Mouse (Mus musculus): ENCODE results near the gene Usp46.

Usp46 gene

DNA sequence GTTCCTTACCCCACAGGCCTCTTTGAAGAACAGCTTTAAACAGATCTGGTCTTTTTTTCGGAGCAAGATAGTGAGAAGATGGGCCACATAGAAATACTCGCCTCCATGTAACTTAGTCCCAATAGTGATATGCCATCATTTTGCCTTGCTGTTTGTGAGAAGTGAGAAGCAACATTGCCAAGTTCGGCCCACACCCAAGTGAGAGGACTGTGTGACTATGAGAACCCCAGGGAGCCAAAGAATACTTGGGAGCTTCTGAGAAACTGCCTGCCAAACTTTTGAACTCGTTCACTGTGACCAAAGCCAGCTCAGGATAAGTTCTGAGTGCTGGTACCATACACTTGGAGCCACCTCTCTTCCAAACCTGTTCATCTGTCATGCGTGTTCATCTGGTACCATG lies 110.1 kb downstream of the Usp46 start:
- no peak for DNase-seq (ENCODE audit: inconsistent age in 2 of 2, low spot score in 1 of 2)

DNA sequence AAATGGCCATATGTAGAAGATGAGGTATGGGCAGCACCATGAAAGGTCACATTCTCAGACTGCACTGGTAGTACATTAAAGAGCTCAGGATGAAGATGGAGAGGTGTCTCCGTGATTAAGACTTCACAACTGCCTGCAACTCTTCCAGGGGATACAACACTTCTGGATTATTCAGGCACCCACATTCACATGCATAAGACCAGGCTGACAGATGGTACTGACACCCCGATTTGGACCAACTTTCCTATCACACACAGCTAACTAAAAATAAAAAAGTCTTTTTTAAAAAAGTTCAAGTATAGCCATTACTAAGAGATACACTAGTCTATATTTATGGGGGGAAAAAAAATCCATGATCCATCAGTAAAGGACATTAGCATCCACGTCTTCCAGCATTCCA lies 112.5 kb downstream of the Usp46 start:
- no peak for DNase-seq (ENCODE audit: inconsistent age in 2 of 2, low spot score in 1 of 2)

DNA sequence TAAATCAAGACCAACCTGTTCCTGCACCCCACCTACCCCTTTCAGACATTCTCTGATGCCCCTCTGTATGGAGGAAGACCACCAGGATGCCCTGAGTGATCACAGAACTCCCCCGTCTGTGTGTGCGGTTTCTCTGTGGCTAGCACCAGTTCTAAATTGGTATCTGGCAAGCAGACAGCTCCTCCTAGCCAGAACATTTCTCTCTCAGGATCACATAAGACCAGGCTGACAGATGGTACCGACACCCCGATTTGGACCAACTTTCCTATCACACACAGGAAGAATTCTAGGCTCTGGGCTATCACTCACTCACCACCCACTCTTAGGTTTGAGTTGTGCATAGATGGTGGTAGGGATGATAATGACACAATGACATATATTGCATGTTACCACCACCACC lies 113.2 kb downstream of the Usp46 start:
- no peak for DNase-seq (ENCODE audit: inconsistent age in 2 of 2, low spot score in 1 of 2)

DNA sequence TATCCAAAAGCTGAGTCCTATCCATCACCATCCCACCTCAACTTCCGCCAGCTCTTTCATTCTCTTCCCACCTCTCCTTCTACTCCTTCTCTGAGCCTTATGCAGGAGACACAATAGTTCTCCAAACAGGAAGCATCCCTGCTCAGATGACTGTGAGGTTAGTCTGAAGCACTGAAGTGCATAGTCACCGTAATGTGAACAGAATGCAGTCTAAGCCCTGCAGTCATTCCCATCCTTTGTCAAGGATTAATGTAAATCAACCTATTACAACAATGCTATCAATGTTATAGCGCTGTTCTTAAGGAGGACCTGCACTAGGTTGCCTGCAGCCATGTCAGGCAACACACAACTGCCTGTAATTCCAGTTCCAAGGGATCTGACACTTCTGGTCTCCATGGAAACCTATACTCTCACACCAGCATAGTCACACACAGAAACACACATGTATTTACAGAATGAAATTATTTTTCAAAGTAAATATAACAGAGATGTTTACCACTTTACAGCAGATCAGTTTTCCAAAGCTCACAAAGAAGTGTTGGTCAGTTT lies 115.1 kb downstream of the Usp46 start:
- no peak for DNase-seq (ENCODE audit: inconsistent age in 2 of 2, low spot score in 1 of 2)

DNA sequence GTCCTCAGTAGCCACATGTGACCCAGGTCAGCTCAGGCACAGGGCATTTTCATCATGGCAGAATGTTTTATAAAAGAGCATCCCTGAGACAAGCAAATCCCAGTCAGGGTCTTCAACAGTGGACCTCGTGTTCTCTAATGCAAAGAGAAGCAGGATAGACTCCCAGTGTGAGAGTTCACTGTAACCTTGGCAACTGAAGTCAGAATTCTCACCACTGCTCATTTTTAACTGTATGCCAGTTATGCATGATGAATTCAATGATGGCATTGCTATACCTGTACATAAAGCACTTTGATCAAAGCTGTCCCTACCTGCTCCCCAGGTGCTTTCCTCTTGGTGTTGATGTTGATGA lies 116.6 kb downstream of the Usp46 start:
- DNase-seq (ENCODE audit: inconsistent age in 2 of 2, low spot score in 1 of 2): no peak

DNA sequence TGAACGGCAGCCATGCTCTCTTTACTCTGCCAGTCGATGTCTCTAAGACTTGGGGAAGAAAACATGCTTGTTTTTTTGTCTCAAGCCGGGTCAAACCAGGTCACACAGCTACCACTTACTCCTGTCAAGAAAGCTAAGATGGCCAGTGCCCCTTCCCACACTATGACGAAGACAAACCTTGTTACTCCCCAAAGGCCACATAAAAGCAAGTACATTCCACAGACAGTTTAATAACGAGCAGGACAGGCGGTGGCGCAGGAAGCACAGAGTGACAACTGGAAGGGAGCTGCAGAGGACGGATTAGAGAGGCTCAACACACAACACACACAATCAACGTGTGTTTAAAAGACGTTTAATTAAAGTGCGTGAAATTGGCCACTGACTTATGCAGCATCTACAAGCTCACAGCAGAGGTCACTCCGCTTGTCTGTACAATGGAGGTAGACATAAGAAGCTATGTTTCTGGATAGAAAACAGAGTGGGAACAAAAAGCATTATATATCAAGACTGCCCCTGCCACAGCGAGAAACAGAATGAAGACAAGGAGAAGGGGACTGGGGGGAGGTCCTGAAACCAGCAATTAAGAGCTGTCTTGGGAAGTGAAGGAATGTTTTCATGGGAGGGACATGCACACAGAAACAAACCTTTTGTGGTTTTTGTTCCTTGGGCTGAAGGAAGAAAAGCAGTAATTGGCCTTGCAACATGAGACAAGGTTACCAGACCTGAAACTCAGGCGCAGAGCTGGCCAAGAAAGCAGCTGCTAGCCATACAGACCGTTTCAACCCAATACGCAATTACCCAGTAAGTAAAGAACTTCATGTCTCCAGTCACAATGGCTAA lies 117.2 kb downstream of the Usp46 start:
- DNase-seq (ENCODE audit: inconsistent age in 2 of 2, low spot score in 1 of 2): no peak
